Mouse (Mus musculus): Measurements from ENCODE around the gene Eno1. TPM values are rescaled to one million over a fixed set of nuclear protein-coding genes. Genes with fewer than 3 reads are reported as not detected.
"Not testable (repeated sequence)": the region's sequence is repeated elsewhere in the genome, so short reads cannot be mapped to it uniquely, and the experiment has no call there.

Gene Eno1
- polyA plus RNA-seq, 1 experiment from 2014 or later: 957 TPM

- H3K4me1 ChIP-seq: peaks cover 20% of the 10 kb centered on the region
- 84% methylated on average over 5 of the region's 5 CpGs for WGBS
- ATAC-seq (replicated peaks): no peak
- no peaks in the 10 kb centered on the region for H3K27me3 ChIP-seq
- H3K27ac ChIP-seq (replicated peaks): no peak overlapping the region
- H3K9ac ChIP-seq (replicated peaks): no peak overlapping the region
- no peak overlapping the region for H3K4me3 ChIP-seq
- no peaks in the 10 kb centered on the region for H3K36me3 ChIP-seq
- no peaks in the 10 kb centered on the region for H3K9me3 ChIP-seq
- H3K4me2 ChIP-seq (replicated peaks): no peak overlapping the region
Measured at GRCm38 (mm10) chr4:150275531-150275930, 39.0 kb downstream of the Eno1 start.

GRCm38 (mm10) chr4:150279336-150279735 is 42.8 kb downstream of the Eno1 start:
- 0 out of 2 replicates have a peak overlapping the region, but pooled peaks have one; percentile 42 for H3K27ac ChIP-seq (replicated peaks)
- H3K9ac ChIP-seq (replicated peaks); ATAC-seq (replicated peaks): not testable (repeated sequence)

GRCm38 (mm10) chr4:150280002-150280401 is 43.5 kb downstream of the Eno1 start:
- H3K4me2 ChIP-seq (replicated peaks): no peak overlapping the region
- H3K27me3 ChIP-seq: no peaks in the 10 kb centered on the region
- H3K4me3 ChIP-seq: no peak overlapping the region
- no peak for ATAC-seq (replicated peaks)
- no peaks in the 10 kb centered on the region for H3K36me3 ChIP-seq
- H3K9ac ChIP-seq (replicated peaks): no peak overlapping the region
- no peaks in the 10 kb centered on the region for H3K9me3 ChIP-seq
- H3K27ac ChIP-seq (replicated peaks): peak overlapping the region; percentile 99
- 38% methylated on average over 2 of the region's 2 CpGs for WGBS
- peaks cover 26% of the 10 kb centered on the region for H3K4me1 ChIP-seq

More at GRCm38 (mm10) chr4:150279336-150279735, 42.8 kb downstream of the Eno1 start:
- H3K4me2 ChIP-seq (replicated peaks); H3K4me3 ChIP-seq; H3K27me3 ChIP-seq; H3K9me3 ChIP-seq; H3K36me3 ChIP-seq: not testable (repeated sequence)
- H3K4me1 ChIP-seq: peaks cover 21% of the 10 kb centered on the region
- 85% methylated on average over 7 of the region's 7 CpGs for WGBS

- Histone ChIP-seq H3K36me3 (no peaks in the 10 kb centered on the region), H3K9me3 (no peaks in the 10 kb centered on the region), H3K4me3 (peak overlapping the region; percentile 81), H3K9ac (replicated peaks) (peak overlapping the region; percentile 87), H3K27ac (replicated peaks) (peak overlapping the region; percentile 99), H3K4me1 (peaks cover 30% of the 10 kb centered on the region), H3K4me2 (replicated peaks) (peak overlapping the region; percentile 61), H3K27me3 (no peaks in the 10 kb centered on the region)
- no peak for ATAC-seq (replicated peaks)
- 39% methylated on average over 4 of the region's 4 CpGs for WGBS
Measured at GRCm38 (mm10) chr4:150280459-150280858, 43.9 kb downstream of the Eno1 start.

- Histone ChIP-seq H3K4me2 (replicated peaks) (peak within 1 kb of the TSS; percentile 65), H3K9ac (replicated peaks) (peak within 1 kb of the TSS; percentile 93), H3K36me3 (no peaks in the 10 kb centered on the region), H3K4me1 (peaks cover 38% of the 10 kb centered on the region), H3K9me3 (no peaks in the 10 kb centered on the region), H3K27ac (replicated peaks) (peak within 1 kb of the TSS; percentile 99), H3K27me3 (no peaks in the 10 kb centered on the region), H3K4me3 (peak within 1 kb of the TSS; percentile 81)
- WGBS: 1% methylated on average over 50 of the region's 60 CpGs
- peak; percentile 98 for ATAC-seq (replicated peaks)
Measured at GRCm38 (mm10) chr4:150281018-150281761, 44.7 kb downstream of the Eno1 start, which contains the start of gene Rere. Rere (plus strand) TSS chr4:150281646.

- Histone ChIP-seq H3K27ac (replicated peaks) (peak overlapping the region; percentile 99), H3K9ac (replicated peaks) (peak overlapping the region; percentile 93), H3K4me1 (peaks cover 47% of the 10 kb centered on the region), H3K4me2 (replicated peaks) (peak overlapping the region; percentile 65), H3K27me3 (no peaks in the 10 kb centered on the region), H3K4me3 (peak overlapping the region; percentile 81), H3K36me3 (no peaks in the 10 kb centered on the region), H3K9me3 (no peaks in the 10 kb centered on the region)
- ATAC-seq (replicated peaks): peak; percentile 24
- under 1% methylated on average over 50 of the region's 50 CpGs for WGBS
Measured at GRCm38 (mm10) chr4:150281891-150282630, 45.5 kb downstream of the Eno1 start.

GRCm38 (mm10) chr4:150282631-150283334 is 46.3 kb downstream of the Eno1 start:
- Histone ChIP-seq H3K4me2 (replicated peaks) (peak overlapping the region; percentile 65), H3K27ac (replicated peaks) (peak overlapping the region; percentile 99), H3K9ac (replicated peaks) (peak overlapping the region; percentile 93), H3K9me3 (no peaks in the 10 kb centered on the region), H3K36me3 (no peaks in the 10 kb centered on the region), H3K27me3 (no peaks in the 10 kb centered on the region), H3K4me1 (peaks cover 48% of the 10 kb centered on the region), H3K4me3 (peak overlapping the region; percentile 81)
- no peak for ATAC-seq (replicated peaks)
- 0% methylated on average over 5 of the region's 5 CpGs for WGBS

- Histone ChIP-seq H3K27me3 (no peaks in the 10 kb centered on the region), H3K36me3 (no peaks in the 10 kb centered on the region), H3K9ac (replicated peaks) (peak overlapping the region; percentile 93), H3K4me1 (peaks cover 50% of the 10 kb centered on the region), H3K27ac (replicated peaks) (peak overlapping the region; percentile 99), H3K4me3 (peak overlapping the region; percentile 81), H3K4me2 (replicated peaks) (peak overlapping the region; percentile 65), H3K9me3 (no peaks in the 10 kb centered on the region)
- no peak for ATAC-seq (replicated peaks)
- 2% methylated on average over 2 of the region's 2 CpGs for WGBS
Measured at GRCm38 (mm10) chr4:150283335-150283638, 46.8 kb downstream of the Eno1 start.

- Histone ChIP-seq H3K27ac (replicated peaks) (peak overlapping the region; percentile 99), H3K4me3 (peak overlapping the region; percentile 81), H3K4me2 (replicated peaks) (peak overlapping the region; percentile 65), H3K9me3 (no peaks in the 10 kb centered on the region), H3K4me1 (peaks cover 57% of the 10 kb centered on the region), H3K27me3 (no peaks in the 10 kb centered on the region), H3K36me3 (no peaks in the 10 kb centered on the region), H3K9ac (replicated peaks) (peak overlapping the region; percentile 93)
- ATAC-seq (replicated peaks): no peak
- WGBS: 2% methylated on average over 6 of the region's 6 CpGs
Measured at GRCm38 (mm10) chr4:150283993-150284392, 47.5 kb downstream of the Eno1 start.

- Histone ChIP-seq H3K27me3 (no peaks in the 10 kb centered on the region), H3K36me3 (0 out of 2 replicates have a peak, but pooled peaks cover 6% of the 10 kb centered on the region), H3K27ac (replicated peaks) (no peak overlapping the region), H3K4me1 (peaks cover 54% of the 10 kb centered on the region), H3K9me3 (no peaks in the 10 kb centered on the region), H3K9ac (replicated peaks) (no peak overlapping the region), H3K4me2 (replicated peaks) (no peak overlapping the region), H3K4me3 (no peak overlapping the region)
- ATAC-seq (replicated peaks): no peak
- 84% methylated on average over 8 of the region's 8 CpGs for WGBS
Measured at GRCm38 (mm10) chr4:150286980-150287379, 50.5 kb downstream of the Eno1 start.

- not testable (repeated sequence) for H3K9ac ChIP-seq (replicated peaks); H3K4me2 ChIP-seq (replicated peaks); H3K27me3 ChIP-seq; H3K36me3 ChIP-seq; ATAC-seq (replicated peaks); H3K27ac ChIP-seq (replicated peaks); H3K4me3 ChIP-seq; H3K9me3 ChIP-seq
- H3K4me1 ChIP-seq: peaks cover 54% of the 10 kb centered on the region
- WGBS: 80% methylated on average over 1 of the region's 1 CpGs
Measured at GRCm38 (mm10) chr4:150287463-150287862, 50.9 kb downstream of the Eno1 start.

GRCm38 (mm10) chr4:150291900-150292299 is 55.4 kb downstream of the Eno1 start:
- H3K4me2 ChIP-seq (replicated peaks): no peak overlapping the region
- no peaks in the 10 kb centered on the region for H3K9me3 ChIP-seq
- no peak overlapping the region for H3K27ac ChIP-seq (replicated peaks)
- 0 out of 2 replicates have a peak, but pooled peaks cover 6% of the 10 kb centered on the region for H3K36me3 ChIP-seq
- peaks cover 20% of the 10 kb centered on the region for H3K4me1 ChIP-seq
- no peaks in the 10 kb centered on the region for H3K27me3 ChIP-seq
- no peak for ATAC-seq (replicated peaks)
- WGBS: 95% methylated on average over 3 of the region's 3 CpGs
- H3K9ac ChIP-seq (replicated peaks): no peak overlapping the region
- no peak overlapping the region for H3K4me3 ChIP-seq
